Mouse (Mus musculus) WW6 (cell line): ENCODE measurements around the gene Dennd1a.

Source experiments
- DNase-seq: peaks from one replicate; pipeline ENCODE4 v3.0.0-alpha.2; 2013; ENCODE audit warnings: low read depth, low spot score

The Dennd1a gene

GRCm38 (mm10) chr2:38051485-38052085, 235.6 kb downstream of the Dennd1a start:
- DNase-seq = no peak

- no peak for DNase-seq
Measured at GRCm38 (mm10) chr2:38048996-38049395, 238.2 kb downstream of the Dennd1a start.

- DNase-seq = no peak
Measured at GRCm38 (mm10) chr2:38045286-38045685, 241.9 kb downstream of the Dennd1a start.

- no peak for DNase-seq
Measured at GRCm38 (mm10) chr2:38040845-38041244, 246.3 kb downstream of the Dennd1a start.

GRCm38 (mm10) chr2:38039621-38040020, 247.6 kb downstream of the Dennd1a start:
- DNase-seq = no peak

- no peak for DNase-seq
Measured at GRCm38 (mm10) chr2:38028317-38028716, 258.9 kb downstream of the Dennd1a start.

- DNase-seq = no peak
Measured at GRCm38 (mm10) chr2:38025615-38026014, 261.6 kb downstream of the Dennd1a start.

- no peak for DNase-seq
Measured at GRCm38 (mm10) chr2:38023741-38024130, 263.5 kb downstream of the Dennd1a start.

- DNase-seq = no peak
Measured at GRCm38 (mm10) chr2:38023054-38023740, 264.0 kb downstream of the Dennd1a start.

GRCm38 (mm10) chr2:38021166-38021565, 266.0 kb downstream of the Dennd1a start:
- no peak for DNase-seq

- no peak for DNase-seq
Measured at GRCm38 (mm10) chr2:38014702-38015101, 272.5 kb downstream of the Dennd1a start.

GRCm38 (mm10) chr2:38013839-38014365, 273.3 kb downstream of the Dennd1a start:
- no peak for DNase-seq

- DNase-seq = no peak
Measured at GRCm38 (mm10) chr2:38007238-38007637, 280.0 kb downstream of the Dennd1a start.

GRCm38 (mm10) chr2:38003183-38003680, 284.0 kb downstream of the Dennd1a start:
- DNase-seq = no peak

- DNase-seq = no peak
Measured at GRCm38 (mm10) chr2:38001004-38001403, 286.2 kb downstream of the Dennd1a start.

- DNase-seq = no peak
Measured at GRCm38 (mm10) chr2:37997966-37998365, 289.2 kb downstream of the Dennd1a start.

- DNase-seq = no peak
Measured at GRCm38 (mm10) chr2:37989091-37989490, 298.1 kb downstream of the Dennd1a start.

- no peak for DNase-seq
Measured at GRCm38 (mm10) chr2:37988301-37988700, 298.9 kb downstream of the Dennd1a start.

- no peak for DNase-seq
Measured at GRCm38 (mm10) chr2:37985690-37986222, 301.4 kb downstream of the Dennd1a start.

GRCm38 (mm10) chr2:37982714-37983113, 304.5 kb downstream of the Dennd1a start:
- no peak for DNase-seq

- no peak for DNase-seq
Measured at GRCm38 (mm10) chr2:37981562-37982403, 305.4 kb downstream of the Dennd1a start.

- no peak for DNase-seq
Measured at GRCm38 (mm10) chr2:37974201-37974600, 313.0 kb downstream of the Dennd1a start.
